Mouse (Mus musculus) stomach, embryonic 16.5 days (tissue): ENCODE measurements around the gene AU041133. TPM values are rescaled to one million over a fixed set of nuclear protein-coding genes. Genes with fewer than 3 reads are reported as not detected.
A peak's percentile ranks its signal among the peaks of the same experiment; 100 is the strongest.
"Not testable (repeated sequence)": the region's sequence is repeated elsewhere in the genome, so short reads cannot be mapped to it uniquely, and the experiment has no call there.

Experiments
- ATAC-seq: fragments of 200-750 bp; cut with Nextera tagmentation; 2 replicates; pipeline ENCODE4 v1.8.0; 2017; ENCODE audit warnings: moderate number of reproducible peaks, moderate TSS enrichment; ENCODE audit not compliant: insufficient read depth, low FRiP score
- H3K27ac ChIP-seq: fragments of 300-500 bp; sonication (generic); 2 replicates; pipeline ENCODE4 v1.5.1; 2014; ENCODE audit warnings: low read length
- H3K27me3 ChIP-seq: fragments of 300-500 bp; sonication (generic); 2 replicates; pipeline ENCODE4 v1.6.1; 2014; ENCODE audit warnings: low read length, control low read depth, mixed read lengths; ENCODE audit not compliant: control insufficient read depth, insufficient read depth
- H3K36me3 ChIP-seq: fragments of 300-500 bp; sonication (generic); 2 replicates; pipeline ENCODE4 v1.6.1; 2014; ENCODE audit warnings: low read length; ENCODE audit not compliant: control insufficient read depth, insufficient read depth
- H3K4me1 ChIP-seq: fragments of 300-500 bp; sonication (generic); 2 replicates; pipeline ENCODE4 v1.6.1; 2014; ENCODE audit warnings: low read length, control low read depth, mixed read lengths; ENCODE audit not compliant: control insufficient read depth, insufficient read depth
- H3K4me2 ChIP-seq: fragments of 300-500 bp; sonication (generic); 2 replicates; pipeline ENCODE4 v1.6.1; 2014; ENCODE audit warnings: low read depth, low read length, mixed read lengths
- H3K4me3 ChIP-seq: fragments of 300-500 bp; sonication (generic); replicated peaks from 2 replicates; pipeline ENCODE4 v1.5.1; 2014; ENCODE audit warnings: mild to moderate bottlenecking, low read length
- H3K9ac ChIP-seq: fragments of 300-500 bp; sonication (generic); 2 replicates; pipeline ENCODE4 v1.6.1; 2014; ENCODE audit warnings: low read length
- H3K9me3 ChIP-seq: fragments of 300-500 bp; sonication (generic); replicated peaks from 2 replicates; pipeline ENCODE4 v1.6.1; 2016; ENCODE audit warnings: low read length, control low read depth; ENCODE audit not compliant: control insufficient read depth
- WGBS: fragments of 180-500 bp; shearing (Covaris S2); extraction: QIAGEN DNeasy Blood & Tissue Kit; methylation state at CpG from one replicate; pipeline ENCODE4 v1.1.7; 2014; 5-methylcytosine and 5-hydroxymethylcytosine counted together
- polyA plus RNA-seq: library from polyadenylated mRNA; unstranded; fragments of >200 nt; fragmentation: Nextera tagmentation; extraction: Ambion mirVana; gene quantifications from 2 replicates; pipeline ENCODE4 v1.2.1, GENCODE M21; 2015

AU041133 gene
- polyA plus RNA-seq, result 4.4 and 5.3 TPM in 2 replicates

DNA sequence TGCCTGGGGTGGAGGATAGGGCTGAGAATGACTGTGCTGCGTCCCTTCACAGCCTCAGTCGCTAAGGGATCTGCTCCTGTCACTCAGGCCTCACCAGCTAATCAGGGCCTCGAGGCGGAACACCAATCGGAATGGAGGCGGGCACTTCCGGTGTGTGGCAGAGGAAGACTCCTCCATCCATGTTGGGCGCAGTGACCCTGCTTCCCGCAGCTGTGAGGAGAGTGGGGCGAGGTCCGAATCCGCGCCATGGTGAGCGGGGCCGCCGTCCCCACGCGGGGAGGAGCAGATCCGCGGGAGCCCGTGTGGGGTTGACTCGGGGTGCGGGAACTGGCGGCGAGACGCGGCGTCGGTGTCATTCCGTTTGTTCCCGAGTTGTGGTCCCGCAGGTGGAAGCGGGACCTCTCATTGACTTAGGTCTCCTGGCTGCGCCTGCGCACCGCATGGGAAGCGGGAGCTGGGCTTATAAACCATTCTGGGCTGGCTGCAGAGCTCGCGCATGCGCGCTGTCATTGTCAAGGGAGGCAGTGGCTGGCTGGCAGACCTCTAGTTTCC, at the start of gene AU041133:
Gene AU041133 (plus strand): TSS at position 164 of the 552 bp plus-strand sequence.
- H3K4me1 ChIP-seq, result no peaks in the 10 kb centered on the region

DNA sequence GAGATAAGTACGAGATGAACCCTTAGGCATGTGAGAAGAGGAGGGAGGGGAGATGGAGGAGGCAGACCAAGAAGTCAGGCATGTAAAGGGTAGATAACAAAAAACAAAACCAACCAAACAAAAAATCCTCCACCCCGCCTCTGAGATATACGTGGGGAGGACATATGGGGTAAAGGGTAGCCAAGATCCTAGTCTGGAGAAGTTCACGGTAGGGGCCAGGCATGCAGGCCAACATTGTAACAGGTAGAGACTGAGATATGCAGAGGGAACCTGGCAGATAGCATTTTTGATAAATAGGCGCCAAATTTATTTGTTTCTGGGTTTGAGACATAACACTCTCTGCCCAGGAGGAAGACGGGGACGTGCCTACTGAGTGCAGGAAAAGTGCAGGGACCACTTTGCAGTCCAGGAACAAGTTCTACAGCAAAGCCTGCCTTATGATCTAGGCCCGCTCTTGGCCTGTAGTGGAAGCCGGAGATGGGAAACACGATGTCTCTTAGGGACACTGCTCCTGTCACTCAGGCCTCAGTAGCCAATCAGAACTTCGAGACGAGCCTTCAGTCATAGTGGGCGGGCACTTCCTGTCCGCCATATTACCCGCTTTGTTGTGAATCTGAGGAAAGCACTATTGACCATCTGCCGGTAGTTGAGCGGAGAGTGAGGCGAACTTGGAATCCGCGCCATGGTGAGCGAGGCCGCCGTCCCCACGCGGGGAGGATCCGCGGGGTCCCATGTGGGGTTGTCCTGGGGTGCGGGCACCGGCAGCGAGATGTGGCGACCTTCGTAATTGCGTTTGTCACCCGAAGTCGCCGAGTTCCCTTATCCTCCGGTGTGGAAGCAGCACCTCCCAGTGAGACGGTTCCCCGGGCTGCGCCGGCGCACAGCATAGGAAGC, 44.8 kb upstream of the AU041133 start, which contains the start of gene BC024063:
Gene BC024063 (plus strand): TSS at position 626 of the 894 bp plus-strand sequence.
- Histone ChIP-seq H3K4me3 (peak within 1 kb of the TSS; percentile 55), H3K27ac (peak within 1 kb of the TSS; percentile 74), H3K9ac (peak within 1 kb of the TSS; percentile 70), H3K4me2 (peak within 1 kb of the TSS; percentile 51)
- H3K9me3 ChIP-seq, H3K36me3 ChIP-seq, H3K4me1 ChIP-seq, H3K27me3 ChIP-seq: not testable (repeated sequence)
- ATAC-seq, result peak; percentile 97
- WGBS, result 18% methylated on average over 42 of the region's 42 CpGs

More for the DNA sequence above, at the start of gene AU041133:
- Histone ChIP-seq H3K9me3 (peaks cover 34% of the 10 kb centered on the region), H3K36me3 (peaks cover 15% of the 10 kb centered on the region), H3K27ac (peak within 1 kb of the TSS; percentile 85), H3K9ac (peak within 1 kb of the TSS; percentile 85), H3K27me3 (no peaks in the 10 kb centered on the region), H3K4me3 (peak within 1 kb of the TSS; percentile 84), H3K4me2 (peak within 1 kb of the TSS; percentile 67)
- ATAC-seq, result peak; percentile 99
- 3% methylated on average over 41 of the region's 41 CpGs for WGBS

DNA sequence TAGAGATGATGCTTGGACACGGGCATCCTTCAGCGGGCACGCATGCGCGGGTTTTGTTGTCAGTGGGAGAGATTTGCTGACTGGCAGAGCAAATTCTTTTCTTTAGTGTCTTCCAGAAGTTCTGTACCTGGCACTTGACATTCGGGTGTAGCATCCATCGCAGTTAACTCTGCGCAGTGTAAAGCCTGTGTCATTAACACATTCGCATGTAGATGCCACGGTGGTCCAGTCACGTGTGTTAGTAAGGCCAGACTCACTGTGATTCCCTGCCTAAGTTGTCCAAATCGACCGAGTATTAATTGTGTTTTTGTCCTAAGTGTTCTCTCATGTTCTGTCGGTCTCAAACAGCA, 44.2 kb upstream of the AU041133 start:
- not testable (repeated sequence) for H3K27me3 ChIP-seq, H3K36me3 ChIP-seq, ATAC-seq, H3K4me1 ChIP-seq, H3K9me3 ChIP-seq
- Histone ChIP-seq H3K27ac (peak overlapping the region; percentile 74; the same call in 1 of the 2 replicates), H3K4me3 (peak overlapping the region; percentile 55), H3K9ac (peak overlapping the region; percentile 70), H3K4me2 (peak overlapping the region; percentile 51)
- 20% methylated on average over 14 of the region's 14 CpGs for WGBS

DNA sequence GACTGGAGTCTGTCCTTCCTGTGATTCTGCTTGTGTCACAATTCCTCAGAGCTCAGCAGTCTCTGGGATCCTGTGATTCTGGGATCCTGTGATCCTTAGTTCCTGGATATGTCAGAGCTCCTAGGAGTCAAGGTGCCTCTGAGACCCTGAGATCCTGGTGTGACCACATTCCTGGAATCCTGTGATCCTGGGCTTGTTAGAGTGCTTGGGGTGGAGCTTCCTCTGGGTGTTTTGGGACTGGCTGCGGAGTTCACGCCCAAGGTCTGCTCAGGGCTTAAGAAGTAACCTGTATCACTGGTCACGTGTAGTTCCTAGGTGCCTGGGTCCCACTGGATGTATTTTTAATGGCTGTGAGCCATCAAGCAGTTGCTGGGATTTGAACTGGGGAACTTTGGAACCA, 10.6 kb upstream of the AU041133 start:
- H3K27me3 ChIP-seq, result no peaks in the 10 kb centered on the region
- no peaks in the 10 kb centered on the region for H3K36me3 ChIP-seq
- no peak overlapping the region for H3K4me2 ChIP-seq
- 85% methylated on average over 3 of the region's 3 CpGs for WGBS
- H3K9ac ChIP-seq, result no peak overlapping the region
- no peaks in the 10 kb centered on the region for H3K4me1 ChIP-seq
- H3K27ac ChIP-seq, result no peak overlapping the region
- H3K9me3 ChIP-seq, result peaks cover 20% of the 10 kb centered on the region
- no peak for ATAC-seq
- H3K4me3 ChIP-seq, result no peak overlapping the region

DNA sequence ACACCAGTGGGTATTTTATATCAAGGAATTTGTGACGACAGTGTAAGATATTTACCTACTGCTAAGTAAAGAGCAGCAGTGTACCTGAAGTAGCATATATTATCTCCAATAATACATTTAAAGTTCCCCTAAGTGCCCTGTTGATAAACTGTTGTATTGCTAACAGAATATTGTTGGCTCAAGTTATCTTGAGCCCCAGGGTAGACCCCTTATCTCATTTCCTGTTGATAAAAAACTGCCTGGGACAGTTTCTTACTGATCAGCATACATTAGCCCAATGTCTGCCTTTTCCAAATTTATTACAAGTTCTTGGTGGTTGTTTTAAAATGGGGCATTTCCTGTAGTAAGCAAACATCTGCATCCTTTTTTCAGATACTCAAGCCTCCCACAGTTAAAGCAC, 17.5 kb downstream of the AU041133 start:
- H3K27me3 ChIP-seq, result no peaks in the 10 kb centered on the region
- H3K4me1 ChIP-seq, result no peaks in the 10 kb centered on the region
- 74% methylated on average over 1 of the region's 1 CpGs for WGBS
- H3K9ac ChIP-seq, result no peak overlapping the region
- no peak for ATAC-seq
- no peak overlapping the region for H3K4me3 ChIP-seq
- no peak overlapping the region for H3K4me2 ChIP-seq
- peaks cover 52% of the 10 kb centered on the region for H3K36me3 ChIP-seq
- H3K9me3 ChIP-seq, result peaks cover 39% of the 10 kb centered on the region
- no peak overlapping the region for H3K27ac ChIP-seq

DNA sequence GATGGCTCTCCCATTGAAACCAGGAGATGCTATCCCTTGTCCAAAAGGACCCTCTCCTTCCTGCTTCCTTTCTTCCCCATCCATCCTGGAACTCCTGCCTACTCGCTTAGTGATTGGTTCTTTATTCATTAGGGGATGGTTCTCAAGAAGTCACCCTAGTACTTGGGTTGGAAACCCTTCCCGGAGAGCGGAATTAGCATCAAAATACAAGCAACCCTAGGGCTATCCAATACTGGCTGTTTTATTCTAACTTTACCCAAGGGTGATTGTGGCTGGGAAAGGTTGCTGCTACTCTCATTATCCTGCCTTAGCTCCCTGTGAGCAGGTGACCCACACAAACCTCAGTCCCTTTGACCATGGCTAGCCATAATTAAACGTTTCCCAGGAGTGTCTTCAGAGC, 19.8 kb downstream of the AU041133 start:
- Histone ChIP-seq H3K4me1 (no peaks in the 10 kb centered on the region), H3K36me3 (peaks cover 67% of the 10 kb centered on the region), H3K9ac (no peak overlapping the region), H3K27me3 (no peaks in the 10 kb centered on the region), H3K27ac (no peak overlapping the region), H3K4me2 (no peak overlapping the region), H3K9me3 (peaks cover 55% of the 10 kb centered on the region), H3K4me3 (no peak overlapping the region)
- ATAC-seq, result no peak
- 75% methylated on average over 4 of the region's 4 CpGs for WGBS

DNA sequence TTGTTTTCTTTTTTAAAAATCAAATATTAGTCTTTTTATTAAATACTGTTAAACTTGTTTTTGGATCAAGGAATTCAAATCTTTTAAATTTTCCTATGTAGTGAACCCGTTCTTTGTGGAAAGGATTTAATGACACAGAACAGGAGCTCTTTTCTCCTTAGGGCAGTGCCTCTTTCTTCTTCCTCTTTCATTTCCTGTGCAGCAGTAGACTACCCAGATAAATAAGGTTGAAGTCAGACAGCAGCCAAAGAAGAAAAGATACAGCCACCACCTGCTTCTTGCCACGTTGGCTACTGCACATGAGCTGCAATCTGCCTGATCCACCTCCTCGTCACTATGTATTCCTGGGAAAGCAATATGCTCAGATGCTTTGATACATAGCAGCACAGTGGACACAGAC, 40.0 kb downstream of the AU041133 start:
- Histone ChIP-seq H3K9me3 (no peaks in the 10 kb centered on the region; the same call in 1 of the 2 replicates), H3K27ac (no peak overlapping the region), H3K9ac (no peak overlapping the region), H3K4me1 (no peaks in the 10 kb centered on the region), H3K4me3 (no peak overlapping the region), H3K4me2 (no peak overlapping the region), H3K36me3 (no peaks in the 10 kb centered on the region), H3K27me3 (no peaks in the 10 kb centered on the region)
- no peak for ATAC-seq
- WGBS, result 80% methylated on average over 3 of the region's 3 CpGs

DNA sequence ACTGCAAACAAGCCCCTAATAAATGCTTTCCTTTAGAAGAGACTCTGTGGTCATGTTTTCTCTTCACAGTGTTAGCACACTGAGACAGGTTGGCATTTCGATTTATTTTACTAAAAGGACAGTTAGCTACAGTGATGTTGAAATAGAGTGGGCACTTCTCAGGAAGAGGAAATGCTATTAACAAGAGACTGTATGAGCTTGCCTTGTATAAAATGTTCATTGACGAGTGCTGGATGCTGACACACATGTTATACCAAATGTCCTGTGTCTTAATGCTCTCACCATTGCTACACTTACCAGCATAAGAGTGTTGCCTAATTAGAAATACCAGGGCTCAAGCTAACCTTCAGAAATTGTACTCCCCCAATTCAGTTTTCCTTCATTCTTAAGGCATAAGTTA, 42.0 kb downstream of the AU041133 start:
- no peaks in the 10 kb centered on the region; the same call in 1 of the 2 replicates for H3K9me3 ChIP-seq
- H3K4me1 ChIP-seq, result no peaks in the 10 kb centered on the region
- no peak overlapping the region for H3K27ac ChIP-seq
- H3K4me2 ChIP-seq, result no peak overlapping the region
- no peak overlapping the region for H3K4me3 ChIP-seq
- WGBS, result 71% methylated on average over 2 of the region's 2 CpGs
- no peaks in the 10 kb centered on the region for H3K27me3 ChIP-seq
- no peak overlapping the region for H3K9ac ChIP-seq
- no peaks in the 10 kb centered on the region for H3K36me3 ChIP-seq
- no peak for ATAC-seq

DNA sequence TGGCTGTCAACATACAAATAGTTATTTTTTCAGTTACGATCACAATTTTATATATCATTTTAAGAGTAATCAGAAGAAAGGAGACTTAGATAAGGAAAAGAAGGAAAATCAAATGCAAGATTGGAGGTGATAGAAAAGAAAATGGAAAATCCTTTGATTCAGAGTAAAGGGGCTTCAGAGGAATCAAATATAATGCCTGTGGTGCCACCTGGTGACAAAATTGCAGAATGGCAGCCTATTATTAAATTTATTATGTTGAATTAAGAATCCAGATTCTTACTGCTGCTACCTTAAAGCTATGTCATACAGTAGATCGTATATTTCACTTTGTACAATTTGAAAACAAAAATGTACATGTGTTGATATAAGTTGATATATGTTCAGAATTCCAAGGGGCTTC, 43.0 kb downstream of the AU041133 start:
- ATAC-seq, result no peak
- no peak overlapping the region for H3K4me3 ChIP-seq
- no peaks in the 10 kb centered on the region for H3K4me1 ChIP-seq
- no peaks in the 10 kb centered on the region for H3K36me3 ChIP-seq
- 42% methylated on average over 2 of the region's 2 CpGs for WGBS
- no peaks in the 10 kb centered on the region for H3K27me3 ChIP-seq
- no peaks in the 10 kb centered on the region; the same call in 1 of the 2 replicates for H3K9me3 ChIP-seq
- H3K9ac ChIP-seq, result no peak overlapping the region
- H3K27ac ChIP-seq, result no peak overlapping the region
- H3K4me2 ChIP-seq, result no peak overlapping the region
